Mouse (Mus musculus) liver, embryonic 14.5 days (tissue): Measurements from ENCODE around the gene Ubr4.

ENCODE experiments used
- CTCF ChIP-seq: IDR thresholded peaks from 2 replicates; pipeline ENCODE4 v1.5.1; 2016; ENCODE audit warnings: antibody characterized with exemption, low read depth, control low read depth
- EP300 ChIP-seq: IDR thresholded peaks from 2 replicates; pipeline ENCODE4 v1.6.1; 2016; ENCODE audit warnings: antibody characterized with exemption, low read depth

DNA sequence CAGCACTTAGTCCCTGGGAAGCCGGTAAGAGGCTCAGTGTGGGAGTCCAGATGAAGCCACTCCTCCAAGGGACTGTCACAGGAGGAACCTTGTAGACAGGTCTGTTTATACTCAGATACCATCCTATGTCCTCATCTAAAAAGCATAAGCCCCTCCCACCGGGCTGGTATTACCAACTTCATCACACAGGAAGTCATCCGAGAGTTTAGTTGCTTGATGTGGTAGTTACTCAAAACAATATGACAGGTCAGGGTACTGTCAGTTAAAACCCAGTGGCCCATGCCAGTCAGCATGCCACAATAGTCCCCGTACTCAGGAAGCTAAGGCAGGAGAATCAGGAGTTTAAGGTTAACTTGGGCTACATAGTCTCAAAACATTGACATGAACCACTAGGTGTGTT is 32.7 kb upstream of the Ubr4 start:
- TF ChIP-seq EP300 (no peak), CTCF (no peak)
